Mouse (Mus musculus) layer of hippocampus, adult 8-10 months (tissue): ENCODE data around the gene Als2. TPM values are rescaled to one million over a fixed set of nuclear protein-coding genes. Genes with fewer than 3 reads are reported as not detected.

Source experiments
- DNase-seq, 2 experiments: peaks; one replicate each; pipeline ENCODE4 v3.0.0; 2022; ENCODE audit warnings: low spot score in 2 of 2
- total RNA-seq, 4 experiments: library from RNA; stranded (reverse); gene quantifications; 2 replicates each; pipeline ENCODE4 v1.2.4; 2022

Gene Als2
- total RNA-seq, 4 experiments from 2014 or later, result 40.2 to 48.7 (median 44.2) TPM

GRCm38 (mm10) chr1:59166232-59166905 lies 70.7 kb downstream of the Als2 start:
- no peak for DNase-seq

DNA sequence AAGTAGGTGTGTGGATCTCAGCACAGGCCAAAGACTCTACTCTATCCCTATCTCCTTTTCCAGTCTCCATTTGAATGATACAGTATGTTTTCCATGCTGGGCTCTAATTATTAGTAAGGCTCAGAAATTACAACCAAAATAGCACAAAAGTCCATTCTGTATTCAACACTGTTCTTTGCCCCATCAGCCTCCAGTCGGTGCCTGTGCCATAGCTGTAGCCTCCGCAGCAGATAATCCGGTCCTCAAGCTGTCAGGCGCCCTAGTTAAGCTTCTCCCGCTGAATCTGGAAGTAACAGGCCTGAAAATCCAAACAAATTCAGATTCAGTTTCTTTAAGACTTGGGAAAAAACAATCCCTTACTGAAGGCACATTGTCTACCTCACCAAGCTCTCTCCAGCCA lies 73.1 kb downstream of the Als2 start:
- no peak for DNase-seq

DNA sequence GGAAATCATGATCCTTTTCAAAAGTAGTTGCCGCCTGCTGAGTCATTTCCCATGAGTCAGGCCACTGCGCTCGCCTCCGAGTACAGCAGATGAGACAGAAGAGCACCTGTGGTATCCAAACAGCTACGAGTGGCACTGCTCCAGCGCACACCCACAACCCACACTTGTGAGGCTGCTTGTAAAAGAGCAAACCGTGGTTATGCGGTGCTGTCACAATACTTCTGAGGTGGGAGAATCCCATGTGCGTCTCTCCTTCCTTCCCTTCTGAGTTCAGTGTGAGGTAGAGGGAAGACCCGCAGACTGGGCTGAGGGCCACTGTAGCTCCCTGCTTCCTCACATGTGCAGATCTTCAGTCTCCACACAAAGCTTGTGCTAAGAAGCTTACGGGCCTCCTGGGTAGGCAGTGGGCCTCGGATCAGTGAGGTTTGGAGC lies 74.0 kb downstream of the Als2 start, which contains the start of gene Mpp4:
Gene Mpp4 (minus strand): TSS at position 360 of the 432 bp plus-strand sequence.
- DNase-seq, result peak; percentile 75 to 81

DNA sequence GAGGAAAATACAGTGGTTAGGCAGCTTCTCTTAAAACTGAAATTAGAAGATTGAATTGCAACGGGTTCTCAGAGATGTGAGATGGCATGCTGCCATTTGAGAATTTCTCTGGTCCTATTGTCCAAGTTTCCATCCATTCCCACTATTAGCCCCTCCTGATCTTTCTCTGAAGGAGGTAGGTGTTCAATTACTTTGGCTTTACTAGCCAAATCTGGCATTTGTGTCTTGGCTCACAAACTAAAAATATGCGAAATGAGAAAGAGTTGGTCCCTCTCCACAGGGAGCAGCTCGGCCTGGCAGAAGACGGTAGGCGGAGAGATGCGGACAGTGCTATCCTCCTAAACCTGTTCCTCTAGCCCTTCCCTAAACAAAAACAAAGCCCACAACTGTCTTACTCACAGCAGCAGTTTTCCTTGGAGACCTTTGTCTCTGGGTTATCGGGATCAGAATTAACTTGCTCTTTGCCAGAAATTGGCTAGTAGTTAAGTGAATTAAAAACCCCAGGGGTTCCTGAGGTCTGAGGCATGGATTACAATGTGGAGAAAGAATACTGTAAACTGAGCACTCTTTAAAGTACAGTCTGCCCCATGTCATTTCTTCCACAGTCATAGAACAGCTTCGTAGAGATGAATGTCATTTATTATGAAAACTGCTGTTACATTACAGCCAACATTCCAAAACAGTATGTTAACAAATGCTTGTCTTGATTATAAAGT lies 74.6 kb downstream of the Als2 start:
- no peak for DNase-seq

DNA sequence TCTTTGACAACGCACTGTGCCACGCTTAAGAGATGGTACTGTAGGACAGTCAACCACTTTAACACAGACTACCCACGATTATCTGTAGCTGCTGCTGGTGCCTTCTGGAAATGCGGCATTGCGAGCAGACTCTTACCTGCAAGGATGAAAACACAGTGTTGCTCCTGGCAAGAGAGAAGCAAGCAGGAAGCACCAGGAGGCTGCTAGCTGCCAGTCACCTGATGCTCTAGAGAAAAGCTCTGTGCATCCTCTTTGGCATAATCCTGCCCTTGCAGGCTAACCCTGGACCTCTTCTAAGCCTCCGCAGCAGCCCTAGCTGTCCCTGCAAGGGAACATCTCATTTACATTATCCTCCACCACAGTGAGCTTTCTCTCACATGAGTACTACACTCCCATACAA lies 75.6 kb downstream of the Als2 start:
- no peak for DNase-seq

GRCm38 (mm10) chr1:59160871-59161270 lies 76.2 kb downstream of the Als2 start:
- DNase-seq, result no peak

DNA sequence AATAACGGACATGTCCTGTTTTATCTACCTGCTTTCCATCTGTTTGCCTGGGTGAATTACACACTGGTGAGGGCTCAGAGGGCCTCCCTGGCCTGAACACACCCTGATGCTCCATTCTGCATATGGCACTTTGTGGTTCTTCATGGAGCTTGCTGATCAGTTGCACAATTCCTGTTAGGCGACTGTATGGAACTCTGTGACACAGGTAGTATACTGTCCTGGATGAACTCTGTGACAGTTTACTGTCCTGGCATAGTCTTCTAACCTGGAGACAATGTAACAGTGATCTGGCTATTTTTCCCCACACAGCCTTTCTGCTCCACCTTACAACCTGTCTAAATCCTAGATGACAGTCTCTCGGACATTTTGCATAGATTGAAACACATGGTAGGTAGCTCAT lies 77.9 kb downstream of the Als2 start:
- no peak for DNase-seq

DNA sequence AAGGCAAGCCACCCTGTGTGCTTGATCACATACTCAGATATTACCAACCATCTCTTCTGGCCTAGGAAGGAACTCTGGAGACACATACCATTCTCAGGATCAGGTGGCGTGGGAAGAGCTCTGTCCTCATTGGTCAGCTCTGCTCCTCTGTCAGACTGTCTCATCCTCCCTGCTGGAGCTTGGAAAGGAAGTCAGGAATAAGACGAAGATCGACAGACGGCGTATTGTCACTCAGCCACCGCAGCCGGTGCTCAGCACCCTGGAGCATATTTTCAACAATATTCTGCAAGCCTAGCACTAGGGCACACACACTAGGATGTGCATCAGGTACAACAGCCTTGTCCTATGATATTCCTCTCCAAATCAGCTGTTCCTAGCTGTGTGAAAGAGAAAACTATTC lies 78.5 kb downstream of the Als2 start:
- no peak for DNase-seq

DNA sequence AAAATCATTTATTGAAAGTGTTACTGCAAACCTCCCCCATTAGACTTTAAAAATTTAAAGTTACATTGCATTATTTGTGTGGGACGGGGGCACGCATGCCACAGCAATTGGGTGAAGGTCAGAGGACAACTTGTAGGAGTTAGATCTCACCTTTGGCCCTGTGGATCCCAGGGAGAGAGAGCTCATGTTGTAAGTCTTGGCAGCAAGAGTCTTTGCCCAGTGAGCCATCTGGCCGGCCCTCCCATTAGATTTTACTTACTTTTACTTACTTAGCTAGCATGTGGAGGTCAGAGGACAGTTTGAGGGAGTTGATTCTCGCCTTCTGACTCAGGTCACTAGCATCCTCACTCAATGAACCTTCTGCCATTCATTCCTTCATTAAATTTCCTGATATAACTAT lies 79.2 kb downstream of the Als2 start:
- no peak for DNase-seq

DNA sequence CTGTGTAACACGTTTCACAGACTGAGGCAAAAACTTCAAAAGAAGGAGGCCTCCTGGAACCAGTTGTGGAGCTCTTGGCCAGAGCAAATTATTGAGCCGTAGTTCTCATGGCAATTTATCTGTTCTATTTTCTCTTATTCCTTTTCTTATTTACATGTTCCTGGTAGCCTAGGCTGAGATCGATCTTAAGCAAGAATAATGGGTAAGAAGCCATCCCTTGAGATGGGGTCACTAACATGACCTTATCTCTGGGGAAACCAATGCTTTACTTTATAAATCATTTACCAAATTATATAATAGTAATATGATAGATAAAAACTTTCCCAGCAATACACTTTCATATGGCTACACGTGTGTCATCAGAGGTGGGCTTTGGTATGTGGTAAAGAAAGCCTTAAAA lies 84.7 kb downstream of the Als2 start:
- DNase-seq, result no peak

GRCm38 (mm10) chr1:59150542-59150941 lies 86.5 kb downstream of the Als2 start:
- no peak for DNase-seq

DNA sequence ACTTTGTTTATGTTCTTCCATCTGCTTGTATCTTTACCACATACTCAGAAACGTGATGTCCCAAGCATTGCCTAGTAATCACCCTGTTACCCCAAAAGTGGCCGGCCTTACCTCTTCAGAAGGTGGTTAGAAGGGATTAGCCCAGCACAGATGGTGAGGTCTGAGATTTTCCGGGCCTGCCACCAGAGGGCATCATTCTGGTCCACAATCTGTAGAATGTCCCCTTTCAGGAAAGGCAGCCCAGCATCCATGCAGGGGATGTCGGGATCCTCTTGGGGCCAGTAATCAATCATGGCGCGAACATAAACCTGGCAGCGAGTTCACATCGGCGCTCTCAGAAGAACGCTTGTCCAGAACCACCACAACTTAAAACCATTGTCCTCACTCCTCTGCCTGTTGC lies 92.5 kb downstream of the Als2 start:
- DNase-seq, result no peak

DNA sequence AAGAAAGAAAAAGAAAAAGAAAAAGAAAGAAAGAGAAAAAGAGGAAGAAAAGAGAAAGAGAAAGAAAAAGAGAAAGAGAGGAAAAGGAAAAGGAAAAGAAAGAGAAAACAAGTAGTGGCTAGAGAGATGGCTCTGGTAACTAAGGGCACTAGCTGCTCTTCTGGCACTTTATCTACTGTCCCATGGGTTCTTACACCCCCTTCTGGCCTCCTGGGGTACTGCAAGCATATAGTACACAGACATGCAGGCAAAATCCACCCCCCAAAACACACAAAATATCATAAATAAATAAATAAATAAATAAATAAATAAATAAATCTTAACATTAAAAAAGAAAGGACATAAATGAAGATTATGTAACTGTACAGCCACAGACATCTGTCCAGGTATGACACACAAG lies 94.2 kb downstream of the Als2 start:
- no peak for DNase-seq

DNA sequence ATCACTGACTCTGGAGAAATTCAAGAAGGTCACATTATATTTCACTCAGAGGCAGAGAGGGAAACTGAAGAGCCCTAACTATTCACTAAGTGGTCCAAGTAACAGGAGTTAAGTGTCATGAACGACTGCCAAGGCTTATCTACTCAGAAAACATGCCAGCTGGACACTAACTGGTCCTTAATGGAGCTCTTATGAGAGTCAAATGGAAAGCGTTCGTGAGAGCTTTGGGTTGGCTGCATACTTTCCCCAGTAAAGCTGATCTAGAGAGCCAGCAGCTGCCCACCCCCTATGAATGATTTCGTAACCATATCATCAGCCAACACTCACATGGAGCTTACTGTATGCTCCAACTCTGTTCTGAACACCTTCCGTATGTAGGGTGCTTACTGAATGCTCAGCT lies 102.6 kb downstream of the Als2 start:
- no peak for DNase-seq

DNA sequence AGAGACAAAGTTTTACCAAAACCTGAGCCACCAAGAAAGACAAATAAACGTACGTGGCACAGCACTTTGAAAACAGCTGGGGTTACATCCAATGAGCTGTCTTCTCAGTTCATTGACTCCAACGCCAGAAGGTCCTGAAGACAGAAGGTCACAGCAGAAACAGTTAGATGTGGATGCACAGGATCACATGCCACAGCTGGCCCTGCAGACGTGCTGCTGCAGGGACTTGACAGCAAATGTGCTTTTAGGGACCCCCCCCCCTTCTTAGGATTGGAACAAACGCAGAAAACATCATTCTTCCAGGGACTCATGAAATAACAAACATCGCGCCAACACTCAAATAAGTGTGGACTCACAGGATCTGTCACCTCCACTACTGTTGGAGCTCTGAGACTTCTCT lies 108.2 kb downstream of the Als2 start:
- no peak for DNase-seq

GRCm38 (mm10) chr1:59125558-59125957 lies 111.5 kb downstream of the Als2 start:
- no peak for DNase-seq

DNA sequence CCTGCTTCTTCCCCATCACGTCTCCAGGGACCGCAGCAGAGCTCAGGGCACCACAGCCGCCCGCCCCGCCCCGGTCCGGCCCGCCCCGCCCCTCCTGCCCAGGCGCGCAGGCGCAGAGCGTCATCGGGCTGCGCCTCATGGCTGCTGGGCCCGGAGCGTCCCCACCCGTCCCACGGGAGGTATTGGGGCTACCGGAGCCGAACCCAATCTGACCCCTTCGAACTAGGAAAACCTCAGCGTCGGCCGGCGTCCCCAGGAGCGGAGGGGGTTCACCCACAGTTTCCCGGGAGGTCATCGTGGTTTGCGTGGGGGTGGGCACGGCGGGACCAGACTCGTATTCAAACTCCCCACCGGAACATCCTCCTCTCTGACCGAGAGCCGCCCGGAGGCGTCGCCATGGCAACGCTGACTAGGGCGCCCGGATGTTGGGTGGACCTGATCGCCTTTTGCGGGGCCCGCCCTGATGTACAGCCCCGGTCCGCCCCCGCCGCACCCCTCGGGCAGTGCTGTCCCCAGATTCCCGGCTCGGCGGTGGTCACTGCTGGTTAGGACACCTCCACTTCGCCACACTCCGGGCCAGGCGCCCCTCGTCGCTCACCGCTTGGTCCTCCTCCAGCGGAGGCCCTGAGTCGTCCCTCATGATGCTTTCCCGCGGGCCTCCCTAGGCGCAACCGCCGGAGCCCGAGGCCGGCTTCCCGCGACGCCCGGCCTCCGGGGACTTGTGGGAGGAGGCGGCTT lies 117.1 kb downstream of the Als2 start, which contains the start of gene Tmem237:
Gene Tmem237 (minus strand): TSS at position 689 of the 738 bp plus-strand sequence.
- DNase-seq, result peak; percentile 90 to 92

Other genes starting within 250 kb of the Als2 start
- not detected for gene C2cd6, start 142.3 kb downstream of the Als2 start, total RNA-seq
- 10 to 100 TPM; 26.2 to 34.3 (median 28.7) TPM for gene Tmem237, start 116.8 kb downstream of the Als2 start, total RNA-seq
- gene Mpp4, start 73.8 kb downstream of the Als2 start, total RNA-seq, result 1 to 10 TPM; 1.2 to 2.4 (median 2.2) TPM
- under 1 TPM; 0.23 to 0.96 (median 0.59) TPM for gene Cdk15, start 19.7 kb upstream of the Als2 start, total RNA-seq
- gene Fzd7, start 245.2 kb upstream of the Als2 start, total RNA-seq, result 10 to 100 TPM in 1 of 4 experiments, 1 to 10 TPM in 3; 7.8 to 11.3 (median 9.3) TPM